8 mouse cellular contexts compared by ENCODE assay signal in the genomic region with DNA sequence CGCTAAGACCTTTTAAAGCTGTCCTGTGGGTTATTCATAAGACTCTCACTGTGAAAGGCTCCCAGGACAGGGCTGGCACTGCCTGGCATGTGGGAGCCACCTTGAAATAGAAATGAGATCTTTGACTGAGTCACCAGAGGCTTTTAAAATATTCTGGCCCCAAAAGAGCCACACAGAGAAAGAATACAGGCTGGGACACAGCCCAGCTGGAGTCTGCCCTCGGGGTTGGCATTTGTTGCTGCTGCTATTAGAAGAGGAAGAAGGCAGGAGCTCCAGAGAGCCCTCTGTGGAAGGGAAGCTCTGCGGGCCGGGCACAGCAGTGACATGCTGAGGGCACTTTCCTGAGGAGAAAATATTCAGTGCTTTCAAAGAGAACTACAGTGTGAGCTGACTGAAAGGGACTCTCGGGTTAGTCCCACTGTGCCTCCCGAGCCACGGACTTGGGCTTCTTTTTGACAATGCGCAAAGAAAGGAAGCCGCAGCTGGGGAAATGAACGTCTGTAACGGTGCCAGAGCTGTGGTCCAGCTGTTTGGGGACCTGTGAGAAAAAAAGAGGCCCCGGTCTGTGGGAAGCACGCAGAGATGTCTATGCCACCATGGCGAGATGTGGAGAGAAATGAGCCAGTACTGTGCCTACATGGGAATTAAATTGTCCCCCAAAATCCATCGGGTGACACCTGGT. TPM values are rescaled to one million over a fixed set of nuclear protein-coding genes. Genes with fewer than 3 reads are reported as not detected.
DNase-seq lines count a peak whose midpoint lies in the region; ATAC-seq and TF ChIP-seq lines count a peak whose summit lies in the region.

No protein-coding gene starts in this region.

- DNase-seq in forebrain, embryonic 10.5 days (ENCODE audit: extremely low spot score, low spot score): no peak
- DNase-seq in lung, postnatal 10 days: peak; percentile 35
- no peak for DNase-seq in lung, postnatal 25 days (ENCODE audit: low spot score)
- DNase-seq in gastrocnemius, adult 2 months: peak; percentile 79
- DNase-seq in spleen, postnatal 4 days (ENCODE audit: low spot score in 2 of 2): no peak

- no peak overlapping the region for H3K9ac ChIP-seq in forebrain, embryonic 12.5 days
- H3K9ac ChIP-seq in neural tube, embryonic 14.5 days (replicated peaks; ENCODE audit: low read depth, low read length): no peak overlapping the region

- 81% methylated on average over 15 of the region's 15 CpGs for WGBS in forebrain, embryonic 10.5 days
- WGBS in forebrain, embryonic 12.5 days: 77% methylated on average over 15 of the region's 15 CpGs
- 61% methylated on average over 15 of the region's 15 CpGs for WGBS in neural tube, embryonic 14.5 days

- no peak overlapping the region for H3K4me3 ChIP-seq in forebrain, embryonic 10.5 days
- no peak overlapping the region for H3K4me3 ChIP-seq in forebrain, embryonic 12.5 days (replicated peaks)
- peak overlapping the region; percentile 27 for H3K4me3 ChIP-seq in gastrocnemius, adult 2 months
- H3K4me3 ChIP-seq in neural tube, embryonic 14.5 days (ENCODE audit: low read depth, low read length): no peak overlapping the region

- intact Hi-C loops in gastrocnemius, adult 2 months (cut with DNase I): no loop called here

- H3K4me2 ChIP-seq in forebrain, embryonic 12.5 days: no peak overlapping the region
- no peak overlapping the region for H3K4me2 ChIP-seq in neural tube, embryonic 14.5 days (ENCODE audit: low read depth, low read length)

- H3K27ac ChIP-seq in forebrain, embryonic 10.5 days: 0 out of 2 replicates have a peak overlapping the region, but pooled peaks have one; percentile 21
- H3K27ac ChIP-seq in forebrain, embryonic 12.5 days: no peak overlapping the region
- H3K27ac ChIP-seq in gastrocnemius, adult 2 months: peak overlapping the region; percentile 64
- H3K27ac ChIP-seq in neural tube, embryonic 14.5 days (ENCODE audit: low read depth, low read length): no peak overlapping the region

- ATAC-seq in forebrain, embryonic 12.5 days (ENCODE audit: low FRiP score): no peak
- ATAC-seq in neural tube, embryonic 14.5 days (ENCODE audit: low read depth): peak; percentile 41; the same call in 1 of the 2 replicates
- ATAC-seq in megakaryocyte, adult 5-6 weeks (ENCODE audit: poor library complexity, severe bottlenecking): no peak

- H3K36me3 ChIP-seq in forebrain, embryonic 10.5 days (replicated peaks): no peaks in the 10 kb centered on the region
- H3K36me3 ChIP-seq in forebrain, embryonic 12.5 days (replicated peaks): no peaks in the 10 kb centered on the region
- H3K36me3 ChIP-seq in neural tube, embryonic 14.5 days (ENCODE audit: control insufficient read depth, insufficient read depth, low read length): no peaks in the 10 kb centered on the region

- no peak for TF ChIP-seq CTCF in gastrocnemius, adult 2 months (IDR thresholded peaks at IDR 0.05)

- H3K27me3 ChIP-seq in forebrain, embryonic 10.5 days (ENCODE audit: poor library complexity, severe bottlenecking): no peaks in the 10 kb centered on the region
- H3K27me3 ChIP-seq in forebrain, embryonic 12.5 days: no peaks in the 10 kb centered on the region
- no peaks in the 10 kb centered on the region for H3K27me3 ChIP-seq in neural tube, embryonic 14.5 days (ENCODE audit: control insufficient read depth, insufficient read depth, low read length)

- H3K9me3 ChIP-seq in forebrain, embryonic 10.5 days: no peaks in the 10 kb centered on the region
- H3K9me3 ChIP-seq in forebrain, embryonic 12.5 days: no peaks in the 10 kb centered on the region
- no peaks in the 10 kb centered on the region for H3K9me3 ChIP-seq in neural tube, embryonic 14.5 days (ENCODE audit: control insufficient read depth, low read length)

- peaks cover 14% of the 10 kb centered on the region for H3K4me1 ChIP-seq in forebrain, embryonic 10.5 days
- H3K4me1 ChIP-seq in forebrain, embryonic 12.5 days: peaks cover 12% of the 10 kb centered on the region; the same call in 1 of the 2 replicates
- H3K4me1 ChIP-seq in neural tube, embryonic 14.5 days (ENCODE audit: control insufficient read depth, insufficient read depth, low read length): no peaks in the 10 kb centered on the region

RNA-seq across cellular contexts. Expression of gene Mis18a, which starts 34.4 kb away (rescaled TPM):
- polyA plus RNA-seq in forebrain, embryonic 10.5 days (2016; fragmentation: Nextera tagmentation; extraction: Ambion mirVana): 111 and 113 TPM in 2 replicates
- polyA plus RNA-seq in forebrain, embryonic 12.5 days (2016; fragmentation: Nextera tagmentation; extraction: Ambion mirVana): 80.1 and 82.0 TPM in 2 replicates
- total RNA-seq in gastrocnemius, adult 2 months (2021): under 1 TPM; 0.61 to 0.66 TPM
- polyA plus RNA-seq in neural tube, embryonic 14.5 days (2014; fragmentation: Nextera tagmentation; extraction: Ambion mirVana): 19.9 and 21.1 TPM in 2 replicates
- 117 and 121 TPM in 2 replicates for total RNA-seq in megakaryocyte, adult 5-6 weeks (2015)
- total RNA-seq in megakaryocyte, adult 5-6 weeks (2017): 68.6 and 70.6 TPM in 2 replicates

RNA-seq across cellular contexts. Expression of gene Mrap, which starts 45.2 kb away (rescaled TPM):
- 2.4 and 2.6 TPM in 2 replicates for polyA plus RNA-seq in forebrain, embryonic 10.5 days (2016; fragmentation: Nextera tagmentation; extraction: Ambion mirVana)
- not detected in 2 replicates for polyA plus RNA-seq in forebrain, embryonic 12.5 days (2016; fragmentation: Nextera tagmentation; extraction: Ambion mirVana)
- total RNA-seq in gastrocnemius, adult 2 months (2021): under 1 TPM in 1 of 2 experiments, not detected in 1; 0.84 TPM
- not detected in 2 replicates for polyA plus RNA-seq in neural tube, embryonic 14.5 days (2014; fragmentation: Nextera tagmentation; extraction: Ambion mirVana)
- total RNA-seq in megakaryocyte, adult 5-6 weeks (2015): not detected in 2 replicates
- total RNA-seq in megakaryocyte, adult 5-6 weeks (2017): not detected in 2 replicates

Comparison
In these comparisons a context has a peak if more than half of its experiments do, and no peak if none do; other contexts are left out.
1. DNase-seq: peak in lung, postnatal 10 days (single experiment) and gastrocnemius, adult 2 months (single experiment); none in forebrain, embryonic 10.5 days (single experiment), lung, postnatal 25 days (single experiment) and spleen, postnatal 4 days (0 of 2).
2. H3K27ac ChIP-seq: peak in forebrain, embryonic 10.5 days (single experiment) and gastrocnemius, adult 2 months (single experiment); none in forebrain, embryonic 12.5 days (single experiment) and neural tube, embryonic 14.5 days (single experiment).